ENCODE assay signal across 17 mouse cellular contexts in the genomic region with DNA sequence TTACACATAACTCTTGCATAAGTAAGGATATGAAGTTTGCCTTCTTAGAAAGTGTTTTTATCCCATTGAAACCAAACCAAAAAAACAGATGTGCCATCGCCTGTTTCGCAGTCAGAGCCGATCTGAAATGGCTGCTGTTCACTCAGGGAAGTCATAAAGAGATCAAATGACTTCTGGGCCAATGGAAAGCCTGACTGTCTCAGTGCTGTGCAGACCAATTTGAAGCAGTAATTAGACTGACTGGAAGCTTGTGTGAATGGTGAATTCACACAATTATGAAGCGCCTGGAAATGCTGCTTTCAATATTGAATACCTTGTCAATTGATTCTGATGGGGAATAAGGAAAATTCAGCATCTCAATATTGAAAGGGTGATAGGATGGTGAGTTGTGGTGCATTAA.
DNase-seq lines count a peak whose midpoint lies in the region; ATAC-seq and TF ChIP-seq lines count a peak whose summit lies in the region.
"Had no signal": no experiment of that assay in that cellular context is flagged by ENCODE, and none has a peak within 500 bp of the region (broad histone marks: within the 10 kb centered on the region; RNA-seq: fewer than 3 reads in every experiment).

No protein-coding gene starts in this region.

- H3K27me3 ChIP-seq in forebrain, embryonic 12.5 days = no peaks in the 10 kb centered on the region
- no peaks in the 10 kb centered on the region for H3K27me3 ChIP-seq in forebrain, embryonic 10.5 days (ENCODE audit: poor library complexity, severe bottlenecking)
- H3K27me3 ChIP-seq in midbrain, postnatal 0 days (ENCODE audit: insufficient read depth, low read length) = no peaks in the 10 kb centered on the region
- H3K27me3 ChIP-seq in midbrain, embryonic 13.5 days = no peaks in the 10 kb centered on the region
- no peaks in the 10 kb centered on the region for H3K27me3 ChIP-seq in thymus, adult 2 months (ENCODE audit: control insufficient read depth, insufficient read depth, low read length)
- H3K27me3 ChIP-seq: hindbrain, embryonic 12.5 days; intestine, embryonic 15.5 days had no signal

- no peak overlapping the region for H3K9ac ChIP-seq in forebrain, embryonic 12.5 days
- no peak overlapping the region for H3K9ac ChIP-seq in midbrain, postnatal 0 days (replicated peaks; ENCODE audit: low read length, poor library complexity, severe bottlenecking)
- no peak overlapping the region for H3K9ac ChIP-seq in midbrain, embryonic 13.5 days (replicated peaks)
- H3K9ac ChIP-seq: hindbrain, embryonic 12.5 days; intestine, embryonic 15.5 days had no signal

- no peaks in the 10 kb centered on the region for H3K9me3 ChIP-seq in forebrain, embryonic 12.5 days
- no peaks in the 10 kb centered on the region for H3K9me3 ChIP-seq in forebrain, embryonic 10.5 days
- no peaks in the 10 kb centered on the region for H3K9me3 ChIP-seq in midbrain, postnatal 0 days (ENCODE audit: low read length)
- no peaks in the 10 kb centered on the region for H3K9me3 ChIP-seq in midbrain, embryonic 13.5 days
- H3K9me3 ChIP-seq: embryonic facial prominence, embryonic 10.5 days; heart, embryonic 10.5 days; hindbrain, embryonic 12.5 days; intestine, embryonic 15.5 days had no signal

- no peaks in the 10 kb centered on the region for H3K36me3 ChIP-seq in forebrain, embryonic 12.5 days (replicated peaks)
- H3K36me3 ChIP-seq in forebrain, embryonic 10.5 days (replicated peaks) = no peaks in the 10 kb centered on the region
- no peaks in the 10 kb centered on the region for H3K36me3 ChIP-seq in midbrain, postnatal 0 days (ENCODE audit: insufficient read depth, low read length)
- no peaks in the 10 kb centered on the region for H3K36me3 ChIP-seq in midbrain, embryonic 13.5 days
- H3K36me3 ChIP-seq in thymus, adult 2 months (ENCODE audit: control insufficient read depth, insufficient read depth, low read length) = no peaks in the 10 kb centered on the region
- H3K36me3 ChIP-seq: embryonic facial prominence, embryonic 10.5 days; heart, embryonic 10.5 days; hindbrain, embryonic 12.5 days; intestine, embryonic 15.5 days had no signal

- no peak overlapping the region for H3K4me3 ChIP-seq in forebrain, embryonic 12.5 days (replicated peaks)
- H3K4me3 ChIP-seq in forebrain, embryonic 10.5 days = no peak overlapping the region
- H3K4me3 ChIP-seq in midbrain, postnatal 0 days (ENCODE audit: low read depth, low read length) = no peak overlapping the region
- H3K4me3 ChIP-seq in midbrain, embryonic 13.5 days (replicated peaks) = no peak overlapping the region
- no peak overlapping the region for H3K4me3 ChIP-seq in thymus, adult 2 months (ENCODE audit: control insufficient read depth, insufficient read depth, low read length)
- H3K4me3 ChIP-seq: embryonic facial prominence, embryonic 10.5 days; heart, embryonic 10.5 days; hindbrain, embryonic 12.5 days; intestine, embryonic 15.5 days had no signal

- no peak overlapping the region for H3K4me2 ChIP-seq in forebrain, embryonic 12.5 days
- no peak overlapping the region for H3K4me2 ChIP-seq in midbrain, postnatal 0 days (ENCODE audit: low read depth, low read length, poor library complexity, severe bottlenecking)
- no peak overlapping the region for H3K4me2 ChIP-seq in midbrain, embryonic 13.5 days (replicated peaks)
- H3K4me2 ChIP-seq: hindbrain, embryonic 12.5 days; intestine, embryonic 15.5 days had no signal

- no peak for DNase-seq in forebrain, embryonic 10.5 days (ENCODE audit: extremely low spot score, low spot score)
- DNase-seq in midbrain, postnatal 0 days (ENCODE audit: low spot score) = peak; percentile 21
- peak; percentile 19 for DNase-seq in embryo, embryonic 11 days
- DNase-seq in thymus, adult 2 months = no peak
- DNase-seq in kidney, postnatal 25 days = no peak
- DNase-seq: adrenal gland, adult 2 months; adrenal gland, postnatal 25 days; gastrocnemius, postnatal 10 days; heart, adult 18-20 months; heart, postnatal 10 days; heart, postnatal 4 days had no signal

- TF ChIP-seq POLR2A in thymus, adult 2 months (IDR thresholded peaks at IDR 0.05; ENCODE audit: control insufficient read depth, extremely low read depth, insufficient read depth, low read length, poor library complexity) = no peak

- peak; percentile 58; the same call in 1 of the 2 replicates for ATAC-seq in forebrain, embryonic 12.5 days (ENCODE audit: low FRiP score)
- ATAC-seq in midbrain, postnatal 0 days (ENCODE audit: low FRiP score) = no peak
- no peak for ATAC-seq in midbrain, embryonic 13.5 days
- ATAC-seq: intestine, embryonic 15.5 days had no signal

- WGBS in forebrain, embryonic 12.5 days = 56% methylated on average over 4 of the region's 4 CpGs
- 75% methylated on average over 4 of the region's 4 CpGs for WGBS in forebrain, embryonic 10.5 days
- 65% methylated on average over 4 of the region's 4 CpGs for WGBS in midbrain, postnatal 0 days
- 75% methylated on average over 4 of the region's 4 CpGs for WGBS in midbrain, embryonic 13.5 days
- WGBS in thymus, adult 2 months = 85% methylated on average over 4 of the region's 4 CpGs

- no peak overlapping the region for H3K27ac ChIP-seq in forebrain, embryonic 12.5 days
- H3K27ac ChIP-seq in forebrain, embryonic 10.5 days = no peak overlapping the region
- H3K27ac ChIP-seq in midbrain, postnatal 0 days (ENCODE audit: low read depth, low read length) = no peak overlapping the region
- H3K27ac ChIP-seq in midbrain, embryonic 13.5 days = no peak overlapping the region
- no peak overlapping the region for H3K27ac ChIP-seq in thymus, adult 2 months (ENCODE audit: control insufficient read depth, insufficient read depth, low read length)
- H3K27ac ChIP-seq: embryonic facial prominence, embryonic 10.5 days; heart, embryonic 10.5 days; hindbrain, embryonic 12.5 days; intestine, embryonic 15.5 days had no signal

- TF ChIP-seq CTCF in midbrain, postnatal 0 days (IDR thresholded peaks at IDR 0.05) = no peak
- no peak for TF ChIP-seq CTCF in thymus, adult 2 months (IDR thresholded peaks at IDR 0.05; ENCODE audit: borderline replicate concordance, control insufficient read depth, extremely low read depth, insufficient read depth, low read length, poor library complexity)

- H3K4me1 ChIP-seq in forebrain, embryonic 12.5 days = no peaks in the 10 kb centered on the region
- H3K4me1 ChIP-seq in forebrain, embryonic 10.5 days = no peaks in the 10 kb centered on the region
- H3K4me1 ChIP-seq in midbrain, postnatal 0 days (ENCODE audit: insufficient read depth, low read length) = no peaks in the 10 kb centered on the region
- H3K4me1 ChIP-seq in midbrain, embryonic 13.5 days (replicated peaks) = no peaks in the 10 kb centered on the region
- H3K4me1 ChIP-seq in thymus, adult 2 months (replicated peaks; ENCODE audit: control insufficient read depth, insufficient read depth, low read length) = no peaks in the 10 kb centered on the region
- H3K4me1 ChIP-seq: embryonic facial prominence, embryonic 10.5 days; heart, embryonic 10.5 days; hindbrain, embryonic 12.5 days; intestine, embryonic 15.5 days had no signal

Comparison
In these comparisons a context has a peak if more than half of its experiments do, and no peak if none do; other contexts are left out.
1. DNase-seq: peak in midbrain, postnatal 0 days (single experiment) and embryo, embryonic 11 days (single experiment); none in forebrain, embryonic 10.5 days (single experiment), thymus, adult 2 months (single experiment) and kidney, postnatal 25 days (0 of 2).